Mouse (Mus musculus) cerebellum, adult 2 months (tissue): ENCODE data around the gene Tmem52b. TPM values are rescaled to one million over a fixed set of nuclear protein-coding genes. Genes with fewer than 3 reads are reported as not detected.

ENCODE experiments used
- DNase-seq, 2 experiments: peaks; one replicate each; pipeline ENCODE4 v3.0.0; 2021
- H3K27ac ChIP-seq: fragments of 200-500 bp; 2 replicates; pipeline ENCODE4 v1.5.1; 2012; ENCODE audit warnings: low read length, control low read depth, inconsistent platforms; ENCODE audit not compliant: insufficient read depth
- H3K27me3 ChIP-seq: fragments of 200-500 bp; 2 replicates; pipeline ENCODE4 v1.6.1; 2012; ENCODE audit warnings: inconsistent platforms, mild to moderate bottlenecking, low read length, moderate library complexity; ENCODE audit not compliant: control insufficient read depth, insufficient read depth
- H3K4me1 ChIP-seq: fragments of 200-500 bp; 2 replicates; pipeline ENCODE4 v1.6.1; 2011; ENCODE audit warnings: low read length; ENCODE audit not compliant: control insufficient read depth, insufficient read depth
- H3K4me3 ChIP-seq: fragments of 200-500 bp; replicated peaks from 2 replicates; pipeline ENCODE3; 2011; ENCODE audit warnings: mild to moderate bottlenecking, low read depth, low read length, control low read depth; ENCODE audit not compliant: insufficient read depth
- CTCF ChIP-seq: fragments of 200-500 bp; IDR thresholded peaks from 2 replicates; pipeline ENCODE4 v1.5.1; 2011; ENCODE audit warnings: low read depth, mild to moderate bottlenecking, control low read depth, low read length, moderate library complexity, borderline replicate concordance; ENCODE audit not compliant: insufficient read depth
- POLR2A ChIP-seq: fragments of 200-500 bp; IDR thresholded peaks from 2 replicates; pipeline ENCODE4 v1.6.1; 2011; ENCODE audit warnings: low read length, control low read depth, borderline replicate concordance; ENCODE audit not compliant: insufficient read depth
- WGBS: fragments of 180-500 bp; shearing (Covaris S2); methylation state at CpG from one replicate; pipeline ENCODE4 v1.1.7; 2018; 5-methylcytosine and 5-hydroxymethylcytosine counted together
- polyA plus RNA-seq: library from polyadenylated mRNA; depleted of rRNA; stranded (reverse); fragments of >200 nt; gene quantifications from 2 replicates; pipeline ENCODE4 v1.2.3, GENCODE M21; 2012

Tmem52b gene
- polyA plus RNA-seq, 1 experiment = not detected

- H3K27me3 ChIP-seq = no peaks in the 10 kb centered on the region
- H3K27ac ChIP-seq = no peak overlapping the region
- H3K4me1 ChIP-seq = no peaks in the 10 kb centered on the region
- H3K4me3 ChIP-seq = no peak overlapping the region
- TF ChIP-seq CTCF (peak; percentile 46; the same call in 1 of the 2 replicates), POLR2A (no peak)
- WGBS = 45% methylated on average over 2 of the region's 2 CpGs
- peak in 1 of 2 experiments; percentile 14 for DNase-seq
Observed at GRCm38 (mm10) chr6:129517752-129518408, 5.5 kb downstream of the Tmem52b start.

DNA sequence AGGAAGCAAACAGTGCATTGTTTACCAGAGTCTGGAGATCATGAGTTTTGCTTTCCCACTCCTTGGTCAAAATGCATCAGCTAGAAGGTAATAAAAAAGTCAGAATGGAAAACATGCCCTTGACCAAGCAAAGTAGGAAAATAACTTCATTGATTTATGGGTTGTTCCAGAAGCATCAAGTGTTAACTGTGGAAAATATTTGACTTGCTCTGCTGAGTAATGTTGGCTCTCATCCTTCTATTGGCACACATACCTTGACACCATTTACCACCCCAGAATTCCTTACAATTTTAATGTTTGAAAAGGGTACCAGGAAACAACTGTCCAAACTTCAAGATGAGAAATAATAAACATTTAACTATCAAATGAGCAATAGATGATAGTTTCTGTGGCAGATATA, 13.7 kb downstream of the Tmem52b start:
- TF ChIP-seq CTCF (no peak), POLR2A (no peak)
- H3K27me3 ChIP-seq = no peaks in the 10 kb centered on the region; the same call in 1 of the 2 replicates
- no peak for DNase-seq
- no peak overlapping the region for H3K27ac ChIP-seq
- no peak overlapping the region for H3K4me3 ChIP-seq
- no peaks in the 10 kb centered on the region for H3K4me1 ChIP-seq

GRCm38 (mm10) chr6:129527416-129527815, 15.1 kb downstream of the Tmem52b start:
- 86% methylated on average over 2 of the region's 2 CpGs for WGBS
- Histone ChIP-seq H3K4me1 (peaks cover 3% of the 10 kb centered on the region; the same call in 1 of the 2 replicates), H3K4me3 (no peak overlapping the region), H3K27ac (no peak overlapping the region), H3K27me3 (no peaks in the 10 kb centered on the region; the same call in 1 of the 2 replicates)
- TF ChIP-seq CTCF = no peak
- TF ChIP-seq POLR2A = no peak
- no peak for DNase-seq

GRCm38 (mm10) chr6:129529605-129530004, 17.2 kb downstream of the Tmem52b start:
- WGBS = 94% methylated on average over 1 of the region's 1 CpGs
- Histone ChIP-seq H3K27me3 (no peaks in the 10 kb centered on the region; the same call in 1 of the 2 replicates), H3K4me1 (peaks cover 5% of the 10 kb centered on the region), H3K4me3 (no peak overlapping the region), H3K27ac (no peak overlapping the region)
- TF ChIP-seq CTCF (no peak), POLR2A (no peak)
- DNase-seq = no peak

- no peak overlapping the region for H3K4me3 ChIP-seq
- no peak for DNase-seq
- no peaks in the 10 kb centered on the region; the same call in 1 of the 2 replicates for H3K27me3 ChIP-seq
- H3K4me1 ChIP-seq = peaks cover 5% of the 10 kb centered on the region
- no peak overlapping the region for H3K27ac ChIP-seq
- no peak for TF ChIP-seq CTCF
- TF ChIP-seq POLR2A = no peak
Observed at GRCm38 (mm10) chr6:129530261-129530660, 17.9 kb downstream of the Tmem52b start.

GRCm38 (mm10) chr6:129532556-129532941, 20.2 kb downstream of the Tmem52b start:
- Histone ChIP-seq H3K4me3 (peak overlapping the region; percentile 96), H3K4me1 (peaks cover 5% of the 10 kb centered on the region), H3K27me3 (no peaks in the 10 kb centered on the region), H3K27ac (peak overlapping the region; percentile 43; the same call in 1 of the 2 replicates)
- no peak for TF ChIP-seq POLR2A
- TF ChIP-seq CTCF = no peak
- DNase-seq = peak; percentile 56 to 58
- 24% methylated on average over 7 of the region's 7 CpGs for WGBS

DNA sequence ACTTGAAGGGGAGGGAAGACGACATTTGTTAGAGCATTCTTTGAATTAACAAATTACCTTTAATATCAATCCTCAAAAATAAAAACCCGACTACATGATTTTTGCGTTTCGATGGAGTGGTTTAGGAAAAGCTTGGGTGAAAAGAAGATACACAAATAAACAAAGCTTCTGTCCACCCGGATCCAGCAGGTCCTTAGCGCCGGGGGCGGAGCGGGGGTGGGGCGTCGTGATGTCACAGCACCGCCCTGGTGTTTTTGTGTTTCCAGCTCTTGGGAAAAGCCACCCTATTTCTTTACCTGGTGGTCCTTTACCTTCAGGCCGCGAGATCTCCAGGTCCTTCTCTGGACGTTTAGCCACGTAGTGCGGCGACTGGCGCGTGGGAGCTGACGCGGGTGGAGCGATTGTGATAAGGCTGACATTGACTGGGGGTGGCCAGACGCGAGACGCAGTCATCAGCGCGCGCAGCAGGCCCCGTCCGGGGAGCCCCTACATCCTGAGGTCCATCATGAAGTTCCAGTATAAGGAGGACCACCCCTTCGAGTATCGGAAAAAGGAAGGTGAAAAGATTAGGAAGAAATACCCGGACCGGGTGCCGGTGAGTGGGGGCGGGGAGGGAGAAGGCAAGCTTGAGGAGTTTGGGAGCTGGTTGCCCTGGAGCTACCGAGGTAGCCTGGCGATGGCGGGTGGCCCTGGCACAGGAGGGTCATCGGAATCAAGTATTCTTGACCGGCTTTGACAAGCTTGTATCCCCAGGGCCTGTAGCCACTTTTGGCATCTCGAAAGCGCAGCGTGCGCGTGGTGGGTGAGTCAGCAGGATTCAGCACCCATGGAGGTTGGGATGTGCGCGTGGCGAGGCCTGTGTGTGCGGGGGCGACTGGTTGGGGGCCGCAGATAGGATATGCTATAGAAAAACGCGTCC, 20.8 kb downstream of the Tmem52b start, which contains the start of gene Gabarapl1:
Gene Gabarapl1 (plus strand): TSS at position 219 of the 919 bp plus-strand sequence.
- TF ChIP-seq CTCF (no peak), POLR2A (peak; percentile 47; the same call in 1 of the 2 replicates)

GRCm38 (mm10) chr6:129534057-129534456, 21.7 kb downstream of the Tmem52b start:
- peak; percentile 40 to 43 for DNase-seq
- Histone ChIP-seq H3K27me3 (no peaks in the 10 kb centered on the region), H3K27ac (peak overlapping the region; percentile 78; the same call in 1 of the 2 replicates), H3K4me1 (peaks cover 5% of the 10 kb centered on the region), H3K4me3 (peak overlapping the region; percentile 96)
- 1% methylated on average over 9 of the region's 9 CpGs for WGBS
- TF ChIP-seq CTCF (no peak), POLR2A (no peak)

More for the DNA sequence above, 20.8 kb downstream of the Tmem52b start, which contains the start of gene Gabarapl1:
- Histone ChIP-seq H3K4me3 (peak within 1 kb of the TSS; percentile 96), H3K4me1 (peaks cover 5% of the 10 kb centered on the region), H3K27me3 (no peaks in the 10 kb centered on the region), H3K27ac (peak within 1 kb of the TSS; percentile 78)
- WGBS = under 1% methylated on average over 55 of the region's 55 CpGs
- peak; percentile 83 to 85 for DNase-seq
